Mouse (Mus musculus) heart, adult 2 months (tissue): ENCODE results near the gene Methig1.

ENCODE experiments used
- CTCF ChIP-seq: fragments of 200-600 bp; IDR thresholded peaks from 2 replicates; pipeline ENCODE4 v1.8.1; 2022; ENCODE audit warnings: antibody characterized with exemption, mild to moderate bottlenecking, moderate library complexity
- POLR2A ChIP-seq: fragments of 200-500 bp; IDR thresholded peaks from 2 replicates; pipeline ENCODE4 v1.6.1; 2011; ENCODE audit warnings: mild to moderate bottlenecking, low read depth, low read length, control low read depth; ENCODE audit not compliant: insufficient read depth

DNA sequence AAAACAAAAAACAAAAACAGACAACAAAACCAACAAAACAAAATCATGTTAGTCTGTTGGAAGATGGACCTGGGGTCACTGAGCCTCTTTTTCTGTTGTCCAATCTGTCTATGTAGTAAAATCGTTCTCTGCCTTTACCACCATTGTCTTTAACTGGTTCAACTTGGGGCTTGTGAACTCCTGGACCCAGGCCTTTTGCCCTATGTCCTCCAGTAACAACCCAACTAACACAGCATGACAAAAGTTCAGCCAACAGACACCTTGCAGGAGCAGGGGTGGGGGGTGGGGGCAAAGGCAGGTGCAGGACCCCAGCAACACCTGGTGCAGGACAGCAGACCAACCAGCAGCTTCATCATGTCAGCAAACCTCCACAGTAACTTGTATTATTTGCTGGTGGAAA, 33.1 kb upstream of the Methig1 start:
- TF ChIP-seq CTCF, result no peak
- no peak for TF ChIP-seq POLR2A
